Mouse (Mus musculus) embryonic fibroblast, embryonic 13.5 days (primary cell): Measurements from ENCODE around the gene Ntsr1.

Experiments used
- CTCF ChIP-seq: IDR thresholded peaks from 2 replicates; pipeline ENCODE4 v1.5.1; 2011; ENCODE audit warnings: mild to moderate bottlenecking, control low read depth, low read length, moderate library complexity, borderline replicate concordance; ENCODE audit not compliant: insufficient read depth
- POLR2A ChIP-seq: IDR thresholded peaks from 2 replicates; pipeline ENCODE4 v1.6.1; 2011; ENCODE audit warnings: low read depth, mild to moderate bottlenecking, control low read depth, low read length, moderate library complexity

- no peak for TF ChIP-seq CTCF
- no peak for TF ChIP-seq POLR2A
Observed at GRCm38 (mm10) chr2:180552340-180552739, 52.6 kb downstream of the Ntsr1 start.
